Mouse (Mus musculus) spleen, adult 2 months (tissue): ENCODE data around the gene Epc2. TPM values are rescaled to one million over a fixed set of nuclear protein-coding genes. Genes with fewer than 3 reads are reported as not detected.

Experiments
- DNase-seq, 2 experiments: peaks; one replicate each; pipeline versions ENCODE4 v3.0.0 to v3.0.0-alpha.2; 2012 to 2021; ENCODE audit warnings: low spot score in 2 of 2, low read depth in 1 of 2
- H3K27ac ChIP-seq: fragments of 200-500 bp; 2 replicates; pipeline ENCODE4 v1.5.1; 2012; ENCODE audit warnings: low read length, inconsistent platforms; ENCODE audit not compliant: insufficient read depth
- H3K27me3 ChIP-seq: fragments of 200-500 bp; 2 replicates; pipeline ENCODE4 v1.6.1; 2012; ENCODE audit warnings: mild to moderate bottlenecking, moderate library complexity, low read length, inconsistent platforms; ENCODE audit not compliant: control insufficient read depth, insufficient read depth
- H3K36me3 ChIP-seq: fragments of 200-500 bp; 2 replicates; pipeline ENCODE4 v1.6.1; 2012; ENCODE audit warnings: mild to moderate bottlenecking, low read length, inconsistent platforms; ENCODE audit not compliant: control insufficient read depth, insufficient read depth
- H3K4me1 ChIP-seq: fragments of 200-500 bp; 2 replicates; pipeline ENCODE4 v1.6.1; 2011; ENCODE audit warnings: inconsistent platforms; ENCODE audit not compliant: control insufficient read depth, insufficient read depth, insufficient read length
- H3K4me3 ChIP-seq: fragments of 200-500 bp; 2 replicates; pipeline ENCODE4 v1.5.1; 2011; ENCODE audit warnings: mild to moderate bottlenecking, inconsistent platforms; ENCODE audit not compliant: insufficient read depth, insufficient read length; ENCODE audit errors: extremely low read depth
- CTCF ChIP-seq: fragments of 200-500 bp; IDR thresholded peaks from 2 replicates; pipeline ENCODE4 v1.5.1; 2011; ENCODE audit warnings: mild to moderate bottlenecking, inconsistent platforms; ENCODE audit not compliant: insufficient read depth, insufficient read length, insufficient replicate concordance; ENCODE audit errors: extremely low read depth
- POLR2A ChIP-seq: fragments of 200-500 bp; IDR thresholded peaks from 2 replicates; pipeline ENCODE4 v1.6.1; 2011; ENCODE audit warnings: low read depth, low read length, inconsistent platforms
- WGBS: fragments of 180-500 bp; shearing (Covaris S2); methylation state at CpG from one replicate; pipeline ENCODE4 v1.1.7; 2018; 5-methylcytosine and 5-hydroxymethylcytosine counted together
- polyA plus RNA-seq: library from polyadenylated mRNA; depleted of rRNA; stranded (reverse); fragments of >200 nt; gene quantifications from 2 replicates; pipeline ENCODE4 v1.2.3, GENCODE M21; 2012; rRNA removed

Epc2 gene
- polyA plus RNA-seq, result 5.5 and 5.7 TPM in 2 replicates

GRCm38 (mm10) chr2:49450931-49451636 is at the start of gene Epc2:
Gene Epc2, plus strand, starts transcription at chr2:49451486.
- Histone ChIP-seq H3K27ac (peak within 1 kb of the TSS; percentile 100), H3K4me1 (peaks cover 2% of the 10 kb centered on the region; the same call in 1 of the 2 replicates), H3K4me3 (peak within 1 kb of the TSS; percentile 97), H3K27me3 (no peaks in the 10 kb centered on the region), H3K36me3 (no peaks in the 10 kb centered on the region)
- peak; percentile 72 to 74 for DNase-seq
- no peak for TF ChIP-seq CTCF
- TF ChIP-seq POLR2A, result peak; percentile 47; the same call in 1 of the 2 replicates
- WGBS, result under 1% methylated on average over 68 of the region's 88 CpGs

DNA sequence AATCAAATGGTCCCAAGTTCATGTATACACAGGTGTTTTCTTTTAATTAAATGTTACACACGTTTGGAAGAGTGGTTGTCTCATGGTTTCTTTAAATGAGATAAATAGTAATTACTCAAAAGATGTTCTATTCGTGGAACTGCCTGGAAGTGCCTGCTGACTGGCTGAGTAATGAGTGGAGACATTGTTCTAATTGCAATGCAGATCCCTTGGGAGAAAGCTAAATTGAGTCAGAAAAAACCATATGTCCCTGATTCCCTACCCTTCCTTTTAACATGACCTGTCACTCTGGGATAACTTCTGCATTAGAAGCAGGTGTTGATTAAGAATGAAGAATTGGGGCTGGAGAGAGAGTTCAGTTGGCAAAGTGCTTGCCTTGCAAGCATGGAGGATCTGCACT is 45.3 kb upstream of the Epc2 start:
- 67% methylated on average over 2 of the region's 2 CpGs for WGBS
- no peak for TF ChIP-seq POLR2A
- TF ChIP-seq CTCF, result no peak
- H3K27me3 ChIP-seq, result no peaks in the 10 kb centered on the region
- H3K4me1 ChIP-seq, result no peaks in the 10 kb centered on the region
- H3K36me3 ChIP-seq, result no peaks in the 10 kb centered on the region
- H3K27ac ChIP-seq, result no peak overlapping the region
- no peak for DNase-seq
- H3K4me3 ChIP-seq, result no peak overlapping the region

- WGBS, result 61% methylated on average over 5 of the region's 5 CpGs
- Histone ChIP-seq H3K36me3 (no peaks in the 10 kb centered on the region), H3K27me3 (no peaks in the 10 kb centered on the region), H3K4me3 (no peak overlapping the region), H3K4me1 (peaks cover 6% of the 10 kb centered on the region; the same call in 1 of the 2 replicates), H3K27ac (no peak overlapping the region)
- no peak for DNase-seq
- TF ChIP-seq POLR2A, result no peak
- no peak for TF ChIP-seq CTCF
These were observed 39.6 kb upstream of the Epc2 start for GRCm38 (mm10) chr2:49411685-49412084.

DNA sequence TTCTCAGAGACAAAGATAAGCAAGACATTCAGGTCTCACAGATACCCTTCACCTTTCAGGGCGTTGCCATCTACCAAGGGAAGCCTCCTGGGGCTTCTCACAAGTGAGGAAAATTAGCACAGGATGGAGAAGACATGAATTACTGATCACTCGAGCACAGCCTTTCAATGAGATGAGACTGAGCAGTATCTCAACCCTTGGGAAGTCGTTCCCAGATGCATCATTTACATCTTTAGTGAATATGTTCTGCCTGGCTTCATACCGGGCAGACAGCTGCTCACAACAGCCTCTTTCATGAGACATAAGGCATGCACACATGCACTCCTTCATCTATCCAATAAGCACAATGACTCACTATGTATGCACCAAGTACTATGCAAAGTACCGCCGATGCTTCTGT is 38.7 kb upstream of the Epc2 start:
- 88% methylated on average over 6 of the region's 6 CpGs for WGBS
- DNase-seq, result no peak
- no peak for TF ChIP-seq POLR2A
- no peak for TF ChIP-seq CTCF
- Histone ChIP-seq H3K4me3 (no peak overlapping the region), H3K27me3 (no peaks in the 10 kb centered on the region), H3K4me1 (peaks cover 6% of the 10 kb centered on the region; the same call in 1 of the 2 replicates), H3K27ac (no peak overlapping the region), H3K36me3 (no peaks in the 10 kb centered on the region)

GRCm38 (mm10) chr2:49415868-49416267 is 35.4 kb upstream of the Epc2 start:
- Histone ChIP-seq H3K27me3 (no peaks in the 10 kb centered on the region), H3K36me3 (no peaks in the 10 kb centered on the region), H3K4me1 (peaks cover 10% of the 10 kb centered on the region; the same call in 1 of the 2 replicates), H3K27ac (peak overlapping the region; percentile 53; the same call in 1 of the 2 replicates), H3K4me3 (no peak overlapping the region)
- no peak for DNase-seq
- whole genome bisulfite sequencing, result 63% methylated on average over 3 of the region's 3 CpGs
- TF ChIP-seq CTCF (no peak), POLR2A (no peak)

GRCm38 (mm10) chr2:49417018-49417604 is 34.2 kb upstream of the Epc2 start:
- no peak for TF ChIP-seq CTCF
- peak overlapping the region; percentile 43; the same call in 1 of the 2 replicates for H3K4me3 ChIP-seq
- H3K4me1 ChIP-seq, result peaks cover 10% of the 10 kb centered on the region; the same call in 1 of the 2 replicates
- H3K27ac ChIP-seq, result peak overlapping the region; percentile 87
- 3% methylated on average over 10 of the region's 10 CpGs for WGBS
- no peaks in the 10 kb centered on the region for H3K36me3 ChIP-seq
- peak; percentile 59 to 69 for DNase-seq
- no peaks in the 10 kb centered on the region for H3K27me3 ChIP-seq

DNA sequence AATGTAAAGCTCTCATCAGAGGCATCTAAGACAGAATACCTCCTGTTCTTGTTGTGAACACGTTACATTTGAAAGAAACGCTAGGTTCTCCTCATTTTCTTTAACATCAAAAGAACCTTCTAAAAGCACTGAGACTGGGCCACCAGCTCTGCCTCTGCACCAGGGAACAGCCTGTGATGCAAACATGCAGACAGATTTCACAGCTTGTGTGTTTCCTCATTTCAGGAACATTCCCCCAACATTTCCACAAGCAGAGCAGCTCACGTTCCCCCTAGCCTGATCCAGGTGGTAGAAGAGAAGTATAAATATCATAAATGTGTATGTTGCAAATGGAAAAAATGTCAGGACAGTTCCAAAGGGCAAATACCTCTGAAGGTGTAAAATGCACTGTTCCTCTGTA is 30.9 kb upstream of the Epc2 start:
- Histone ChIP-seq H3K36me3 (no peaks in the 10 kb centered on the region), H3K27me3 (no peaks in the 10 kb centered on the region), H3K4me3 (no peak overlapping the region), H3K27ac (no peak overlapping the region), H3K4me1 (peaks cover 14% of the 10 kb centered on the region; the same call in 1 of the 2 replicates)
- TF ChIP-seq CTCF, result no peak
- TF ChIP-seq POLR2A, result no peak
- DNase-seq, result no peak
- WGBS, result 86% methylated on average over 3 of the region's 3 CpGs
